Mouse (Mus musculus) kidney, postnatal 25 days (tissue): ENCODE data around the gene Gpc5.

Experiments
- DNase-seq, 2 experiments: peaks; one replicate each; pipeline ENCODE4 v3.0.0; 2021; ENCODE audit warnings: mixed read lengths in 2 of 2

Gpc5 gene

GRCm38 (mm10) chr14:116384602-116385001 is 1292.6 kb downstream of the Gpc5 start:
- DNase-seq, result no peak

- DNase-seq, result no peak
These were observed 1323.5 kb downstream of the Gpc5 start for GRCm38 (mm10) chr14:116415511-116415910.

DNA sequence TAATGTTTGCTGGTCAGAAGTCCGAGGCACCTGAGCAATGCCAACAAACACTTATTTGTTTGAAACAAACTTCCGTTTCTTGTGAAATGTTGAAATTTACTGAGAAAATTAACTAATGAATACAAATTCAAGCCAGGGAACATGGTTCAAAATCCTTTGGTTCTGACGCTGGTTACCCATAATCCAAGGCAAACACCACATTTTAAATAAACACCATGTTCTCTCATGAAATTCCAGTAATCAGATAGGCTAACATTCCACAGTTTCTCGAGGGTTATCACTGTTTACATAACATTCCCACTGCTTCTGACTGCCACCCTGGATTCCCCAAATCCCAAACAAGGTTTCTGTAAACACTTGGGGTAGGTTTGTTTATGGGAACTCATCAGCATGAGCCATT is 1356.2 kb downstream of the Gpc5 start:
- DNase-seq, result no peak

GRCm38 (mm10) chr14:116453356-116453755 is 1361.3 kb downstream of the Gpc5 start:
- DNase-seq, result no peak

- DNase-seq, result no peak
These were observed 1364.2 kb downstream of the Gpc5 start for GRCm38 (mm10) chr14:116456211-116456610.

- no peak for DNase-seq
These were observed 1381.6 kb downstream of the Gpc5 start for GRCm38 (mm10) chr14:116473378-116474179.

- DNase-seq, result no peak
These were observed 1402.4 kb downstream of the Gpc5 start for GRCm38 (mm10) chr14:116494285-116494850.

DNA sequence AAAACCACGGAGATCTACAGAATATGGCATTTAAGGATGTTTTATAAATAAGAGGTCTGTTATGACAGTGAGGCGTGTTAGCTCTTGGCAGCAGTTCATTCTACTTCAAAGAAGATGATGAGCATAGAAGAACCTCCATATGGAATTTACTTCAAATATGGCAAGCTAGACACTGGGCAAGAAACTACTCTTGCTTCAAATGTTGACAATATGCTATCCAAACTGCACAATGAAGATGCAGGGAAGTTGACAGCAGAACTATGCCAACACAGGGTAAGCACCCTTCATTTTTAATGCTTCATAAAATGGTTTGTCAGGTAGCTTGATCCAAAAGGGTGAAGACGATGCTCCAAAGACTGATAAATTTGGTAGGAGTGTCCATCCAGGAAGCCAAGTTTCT is 1446.2 kb downstream of the Gpc5 start:
- no peak for DNase-seq

DNA sequence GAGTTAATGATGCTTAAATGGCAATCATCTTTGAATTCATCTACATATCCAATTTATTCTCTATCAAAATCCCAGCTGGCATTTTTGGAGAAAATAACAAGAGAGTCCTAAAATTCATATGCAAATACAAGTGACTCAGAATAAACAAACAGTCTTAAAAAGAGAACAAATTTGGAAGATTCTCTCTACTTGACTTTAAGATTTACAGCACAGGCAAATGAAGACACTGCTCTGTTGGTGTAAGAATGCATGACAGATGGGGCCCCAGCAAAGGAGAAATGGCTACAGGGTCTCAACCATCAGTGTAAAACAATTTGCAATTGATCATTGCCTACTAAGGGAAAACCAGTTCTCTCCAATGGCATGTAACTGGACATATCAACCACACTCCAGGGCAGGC is 1451.7 kb downstream of the Gpc5 start:
- DNase-seq, result no peak

DNA sequence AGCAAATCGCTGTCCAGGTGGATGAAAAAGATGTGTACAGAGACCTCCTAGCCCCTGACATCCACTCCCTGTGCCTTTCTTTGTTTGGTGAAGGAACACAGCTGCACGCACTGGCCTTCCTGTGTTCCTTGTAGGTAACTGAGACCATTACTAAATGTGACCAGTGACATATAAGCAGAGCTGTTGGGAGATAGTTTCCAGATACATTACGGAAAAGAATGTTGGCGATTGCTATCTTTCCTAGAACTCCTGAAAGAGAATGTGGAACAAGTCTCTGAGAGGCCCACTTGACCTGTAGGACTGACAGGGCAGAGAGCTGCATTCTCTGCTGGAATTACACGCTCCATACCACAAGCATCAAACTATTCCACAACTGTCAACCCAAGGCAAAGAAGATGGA is 1459.4 kb downstream of the Gpc5 start:
- DNase-seq, result no peak

GRCm38 (mm10) chr14:116553316-116553715 is 1461.3 kb downstream of the Gpc5 start:
- DNase-seq, result no peak

DNA sequence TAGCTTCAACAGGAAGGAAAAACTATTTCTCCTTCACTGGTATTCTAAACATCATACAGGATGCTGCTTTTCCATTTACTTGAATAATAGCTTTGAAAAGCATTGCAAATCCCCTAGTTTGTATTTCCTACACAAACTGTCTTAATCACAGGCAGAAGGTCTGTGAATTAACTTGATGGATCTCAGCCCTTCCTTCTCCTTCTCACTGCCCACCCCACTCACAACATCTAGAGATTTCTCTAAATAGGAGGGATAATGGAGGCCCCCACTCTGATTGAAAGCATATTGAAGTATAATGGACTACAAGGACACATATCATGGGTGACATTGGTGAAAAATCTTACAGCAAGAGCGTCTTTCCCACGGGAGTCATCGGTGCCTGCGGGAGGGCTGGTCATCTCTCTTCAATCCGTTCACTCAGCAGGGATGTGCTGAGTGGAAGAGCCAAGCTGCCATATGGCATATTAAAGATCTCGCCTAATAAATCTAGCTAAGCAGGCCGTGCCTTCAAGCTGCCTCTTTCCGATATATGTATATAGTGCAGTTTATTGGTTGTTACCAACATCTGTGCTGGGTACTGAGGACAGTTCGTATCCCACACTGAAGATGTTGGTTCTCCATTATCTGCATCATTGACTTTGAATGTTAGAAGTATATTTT is 1466.3 kb downstream of the Gpc5 start:
- no peak for DNase-seq

DNA sequence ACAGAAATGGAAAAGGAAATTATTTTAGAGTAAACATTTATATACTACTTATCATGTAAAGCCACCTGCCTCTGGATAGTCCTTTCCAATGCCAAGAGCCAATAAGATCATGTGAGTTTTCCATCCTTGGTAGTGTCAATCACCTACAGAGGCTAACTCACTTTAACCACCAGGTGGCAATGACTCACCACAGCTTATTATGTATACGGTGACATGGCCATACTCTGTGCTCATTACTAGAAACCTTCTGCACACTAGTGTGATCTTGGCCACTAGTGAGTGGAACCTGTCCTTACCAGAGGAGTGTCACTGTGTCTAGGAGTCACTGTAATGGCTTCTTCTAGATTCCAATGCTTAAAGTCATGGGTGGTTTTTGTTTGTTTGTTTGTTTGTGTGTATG is 1468.0 kb downstream of the Gpc5 start:
- peak in 1 of 2 experiments; percentile 29 for DNase-seq
